Mouse (Mus musculus): Measurements from ENCODE around the gene Arhgef28.

- TF ChIP-seq MAX (IDR thresholded peaks at IDR 0.05) (no peak), CTCF (IDR thresholded peaks at IDR 0.05; ENCODE audit: control insufficient read depth, insufficient read depth, insufficient read length) (no peak), MYOG (IDR thresholded peaks at IDR 0.05; ENCODE audit: control insufficient read depth, extremely low read depth, insufficient read length) (no peak), USF1 (IDR thresholded peaks at IDR 0.05; ENCODE audit: low read depth) (no peak), CEBPB (IDR thresholded peaks at IDR 0.05; ENCODE audit: low read depth) (no peak), MYOD1 (IDR thresholded peaks at IDR 0.05; ENCODE audit: control insufficient read depth, insufficient read length, low read depth) (no peak), FOSL1 (IDR thresholded peaks at IDR 0.05; ENCODE audit: insufficient read depth, low read length, poor library complexity, severe bottlenecking) (no peak)
Observed at GRCm38 (mm10) chr13:98037693-98038092, 168.5 kb downstream of the Arhgef28 start.

Measured in C2C12 (cell line).